Mouse (Mus musculus) CD4-positive, CD25-positive, alpha-beta regulatory T cell, adult 9 weeks (primary cell): Measurements from ENCODE around the gene Fam234a. TPM values are rescaled to one million over a fixed set of nuclear protein-coding genes. Genes with fewer than 3 reads are reported as not detected.

Experiments
- polyA plus RNA-seq: library from polyadenylated mRNA; unstranded; fragments of 100-300 nt; shearing (Covaris generic); gene quantifications from one replicate; pipeline ENCODE4 v1.2.1, GENCODE M21; 2017

The Fam234a gene
- polyA plus RNA-seq, result 29.9 TPM

GRCm38 (mm10) chr17:26244101-26244841 is at the start of gene Fam234a:
Fam234a (minus strand) TSS chr17:26244242.

GRCm38 (mm10) chr17:26252539-26253251 is 8.7 kb upstream of the Fam234a start, which contains the start of gene Luc7l:
Luc7l (plus strand) TSS chr17:26252896.

GRCm38 (mm10) chr17:26207686-26208085 is 36.4 kb downstream of the Fam234a start, which contains the start of gene Arhgdig:
Arhgdig (minus strand) TSS chr17:26207786.

GRCm38 (mm10) chr17:26202737-26203136 is 41.3 kb downstream of the Fam234a start, which contains the start of gene Rgs11:
Rgs11 (plus strand) TSS chr17:26202951.

GRCm38 (mm10) chr17:26198892-26199291 is 45.1 kb downstream of the Fam234a start, which contains the start of gene Pdia2:
Pdia2 (minus strand) TSS chr17:26199087.

Other genes starting within 250 kb of the Fam234a start
- 1.5 TPM for gene Rab11fip3, start 174.7 kb downstream of the Fam234a start, polyA plus RNA-seq
- 35.3 TPM for gene Decr2, start 153.9 kb downstream of the Fam234a start, polyA plus RNA-seq
- gene Nme4, start 148.6 kb downstream of the Fam234a start, polyA plus RNA-seq, result 2.0 TPM
- 4.8 TPM for gene Tmem8, start 130.9 kb downstream of the Fam234a start, polyA plus RNA-seq
- gene Mrpl28, start 120.7 kb downstream of the Fam234a start, polyA plus RNA-seq, result 93.0 TPM
- 8.9 TPM for gene Axin1, start 105.6 kb downstream of the Fam234a start, polyA plus RNA-seq
- gene Pdia2, start 45.2 kb downstream of the Fam234a start, polyA plus RNA-seq, result not detected
- 17.6 TPM for gene Rgs11, start 41.3 kb downstream of the Fam234a start, polyA plus RNA-seq
- gene Arhgdig, start 36.5 kb downstream of the Fam234a start, polyA plus RNA-seq, result not detected
- 92.1 TPM for gene Luc7l, start 8.7 kb upstream of the Fam234a start, polyA plus RNA-seq
- gene Neurl1b, start 170.6 kb upstream of the Fam234a start, polyA plus RNA-seq, result 0.04 TPM